Mouse (Mus musculus) colon, adult 2 months (tissue): ENCODE measurements around the gene Olfr970. TPM values are rescaled to one million over a fixed set of nuclear protein-coding genes. Genes with fewer than 3 reads are reported as not detected.

Experiments
- polyA plus RNA-seq: library from polyadenylated mRNA; depleted of rRNA; stranded (reverse); fragments of >200 nt; gene quantifications from 2 replicates; pipeline ENCODE4 v1.2.3, GENCODE M21; 2012; rRNA removed

Gene Olfr970
- polyA plus RNA-seq: not detected in 2 replicates

DNA sequence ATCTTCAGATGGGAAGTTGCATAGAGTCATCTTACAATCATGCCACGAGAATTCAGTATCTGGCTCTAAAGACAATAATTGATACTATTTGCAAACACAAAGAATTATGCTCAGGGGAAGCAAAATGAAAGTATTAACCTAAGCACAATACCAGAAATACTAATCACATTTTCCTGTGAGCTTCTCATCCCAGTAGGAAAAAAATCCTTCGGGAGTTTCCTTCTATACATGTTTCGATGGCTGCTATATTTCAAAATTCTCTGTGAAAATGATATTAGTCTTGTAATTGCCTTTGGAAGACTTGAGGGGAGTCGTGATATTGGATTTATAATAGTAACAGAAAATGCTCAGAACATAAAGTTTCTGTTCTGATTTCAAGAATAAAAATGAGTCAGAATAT lies at the start of gene Olfr970:
Olfr970 (plus strand) TSS at position 301 of the 400 bp plus-strand sequence.

GRCm38 (mm10) chr9:39783153-39783552 lies 25.5 kb upstream of the Olfr970 start, which contains the start of gene Olfr968:
Gene Olfr968, minus strand, starts transcription at chr9:39783253.

GRCm38 (mm10) chr9:39790558-39790957 lies 18.1 kb upstream of the Olfr970 start, which contains the start of gene Olfr969:
Gene Olfr969, plus strand, starts transcription at chr9:39790945.

GRCm38 (mm10) chr9:39836576-39836975 lies 27.9 kb downstream of the Olfr970 start, which contains the start of gene Olfr971:
Gene Olfr971, plus strand, starts transcription at chr9:39836876.

DNA sequence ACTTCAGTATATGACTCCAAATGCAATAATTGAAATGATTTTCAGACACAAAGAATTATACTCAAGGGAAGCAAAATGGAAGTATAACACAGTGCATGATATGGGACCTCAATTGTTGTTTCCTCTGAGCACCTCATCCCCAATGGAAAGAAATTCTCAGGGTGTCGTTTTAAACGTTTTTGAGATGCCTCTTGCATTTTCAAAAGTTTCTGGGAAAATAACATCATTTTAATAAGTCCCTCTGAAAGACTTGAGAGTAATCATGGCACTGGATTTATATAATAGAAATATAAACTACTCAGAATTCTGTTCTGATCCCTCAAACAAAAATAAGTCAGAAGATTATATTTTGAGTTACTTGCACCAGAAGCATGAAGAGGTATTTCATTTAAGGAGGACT lies 57.5 kb downstream of the Olfr970 start, which contains the start of gene Olfr972:
Olfr972 (plus strand) TSS at position 301 of the 400 bp plus-strand sequence.

Other genes starting within 250 kb of the Olfr970 start
- gene Olfr959, start 233.3 kb upstream of the Olfr970 start, polyA plus RNA-seq: not detected in 2 replicates
- gene AW551984, start 204.5 kb upstream of the Olfr970 start, polyA plus RNA-seq: 3.6 and 6.4 TPM in 2 replicates
- gene Olfr148, start 198.2 kb upstream of the Olfr970 start, polyA plus RNA-seq: not detected in 2 replicates
- gene Olfr960, start 187.5 kb upstream of the Olfr970 start, polyA plus RNA-seq: not detected in 2 replicates
- gene Olfr961, start 163.8 kb upstream of the Olfr970 start, polyA plus RNA-seq: not detected in 2 replicates
- gene Olfr963, start 141.7 kb upstream of the Olfr970 start, polyA plus RNA-seq: not detected in 2 replicates
- not detected in 2 replicates for gene Olfr149, start 101.7 kb upstream of the Olfr970 start, polyA plus RNA-seq
- gene Olfr965, start 97.5 kb upstream of the Olfr970 start, polyA plus RNA-seq: not detected in 2 replicates
- not detected in 2 replicates for gene Olfr150, start 77.9 kb upstream of the Olfr970 start, polyA plus RNA-seq
- gene Olfr967, start 62.6 kb upstream of the Olfr970 start, polyA plus RNA-seq: not detected in 2 replicates
- not detected in 2 replicates for gene Olfr968, start 25.6 kb upstream of the Olfr970 start, polyA plus RNA-seq
- gene Olfr969, start 17.9 kb upstream of the Olfr970 start, polyA plus RNA-seq: not detected in 2 replicates
- not detected in 2 replicates for gene Olfr971, start 28.0 kb downstream of the Olfr970 start, polyA plus RNA-seq
- gene Olfr972, start 57.6 kb downstream of the Olfr970 start, polyA plus RNA-seq: not detected in 2 replicates
- not detected in 2 replicates for gene Olfr229, start 98.5 kb downstream of the Olfr970 start, polyA plus RNA-seq
- not detected in 2 replicates for gene Olfr974, start 128.6 kb downstream of the Olfr970 start, polyA plus RNA-seq
- not detected in 2 replicates for gene Olfr975, start 143.2 kb downstream of the Olfr970 start, polyA plus RNA-seq
- gene Olfr976, start 152.3 kb downstream of the Olfr970 start, polyA plus RNA-seq: not detected in 2 replicates
- gene Olfr978, start 183.3 kb downstream of the Olfr970 start, polyA plus RNA-seq: not detected in 2 replicates
- not detected in 2 replicates for gene Olfr979, start 194.6 kb downstream of the Olfr970 start, polyA plus RNA-seq
- gene Olfr980, start 200.7 kb downstream of the Olfr970 start, polyA plus RNA-seq: not detected in 2 replicates
- not detected in 2 replicates for gene Olfr981, start 212.6 kb downstream of the Olfr970 start, polyA plus RNA-seq